In genomic region chr9:12960337-12960736, GRCm38 (mm10) we compare ENCODE assay signal across 22 mouse cellular contexts.
DNase-seq lines count a peak whose midpoint lies in the region; ATAC-seq lines count a peak whose summit lies in the region.
"Had no signal": no experiment of that assay in that cellular context is flagged by ENCODE, and none has a peak within 500 bp of the region (broad histone marks: within the 10 kb centered on the region; RNA-seq: fewer than 3 reads in every experiment).

No protein-coding gene starts in this region.

- no peak for DNase-seq in forebrain, embryonic 10.5 days (ENCODE audit: extremely low spot score, low spot score)
- peak; percentile 2 for DNase-seq in layer of hippocampus, adult 9-11 months
- no peak for DNase-seq in layer of hippocampus, postnatal 25 days (ENCODE audit: extremely low spot score in 1 of 2, low spot score in 1 of 2)
- DNase-seq in brain, adult 2 months (ENCODE audit: low read depth, low spot score) = peak; percentile 46
- DNase-seq in embryonic facial prominence, embryonic 14.5 days (ENCODE audit: low spot score) = peak; percentile 13
- DNase-seq in kidney, adult 18-20 months = no peak
- DNase-seq: adrenal gland, postnatal 14 days; cerebellum, adult 8-10 months; cerebellum, postnatal 14 days; embryo, embryonic 11 days; gastrocnemius, adult 2 months; gastrocnemius, postnatal 25 days had no signal

- H3K27me3 ChIP-seq in forebrain, embryonic 16.5 days (replicated peaks; ENCODE audit: control insufficient read depth, insufficient read depth, low read length) = no peaks in the 10 kb centered on the region
- H3K27me3 ChIP-seq in forebrain, embryonic 10.5 days (ENCODE audit: poor library complexity, severe bottlenecking) = no peaks in the 10 kb centered on the region
- no peaks in the 10 kb centered on the region for H3K27me3 ChIP-seq in embryonic facial prominence, embryonic 14.5 days (replicated peaks; ENCODE audit: control insufficient read depth, insufficient read depth, low read length)
- H3K27me3 ChIP-seq: CH12.LX; embryonic facial prominence, embryonic 12.5 days; heart, embryonic 12.5 days; intestine, embryonic 15.5 days had no signal

- no peaks in the 10 kb centered on the region; the same call in 1 of the 2 replicates for H3K4me1 ChIP-seq in forebrain, embryonic 16.5 days (replicated peaks; ENCODE audit: control insufficient read depth, insufficient read depth, low read length)
- no peaks in the 10 kb centered on the region for H3K4me1 ChIP-seq in forebrain, embryonic 10.5 days
- H3K4me1 ChIP-seq in embryonic facial prominence, embryonic 14.5 days (ENCODE audit: control insufficient read depth, insufficient read depth, low read length) = no peaks in the 10 kb centered on the region
- H3K4me1 ChIP-seq: embryonic facial prominence, embryonic 12.5 days; heart, embryonic 12.5 days; hindbrain, embryonic 10.5 days; intestine, embryonic 15.5 days had no signal

- no peak overlapping the region for H3K4me2 ChIP-seq in forebrain, embryonic 16.5 days (ENCODE audit: low read length)
- H3K4me2 ChIP-seq in embryonic facial prominence, embryonic 14.5 days (ENCODE audit: low read depth, low read length) = no peak overlapping the region
- H3K4me2 ChIP-seq: embryonic facial prominence, embryonic 12.5 days; heart, embryonic 12.5 days; hindbrain, embryonic 14.5 days; intestine, embryonic 15.5 days had no signal

- peak; percentile 40; the same call in 1 of the 2 replicates for ATAC-seq in forebrain, embryonic 16.5 days
- ATAC-seq in embryonic facial prominence, embryonic 14.5 days (ENCODE audit: low read depth) = no peak
- ATAC-seq: activated CD4-positive, CD25-positive, alpha-beta regulatory T cell, adult 4 months; intestine, embryonic 15.5 days; Patski had no signal

- 66% methylated on average over 2 of the region's 2 CpGs for WGBS in forebrain, embryonic 16.5 days
- WGBS in forebrain, embryonic 10.5 days = 77% methylated on average over 2 of the region's 2 CpGs
- 41% methylated on average over 2 of the region's 2 CpGs for WGBS in embryonic facial prominence, embryonic 14.5 days

- no peak overlapping the region for H3K9ac ChIP-seq in forebrain, embryonic 16.5 days (replicated peaks; ENCODE audit: low read depth, low read length)
- H3K9ac ChIP-seq in embryonic facial prominence, embryonic 14.5 days (ENCODE audit: low read depth, low read length) = no peak overlapping the region
- H3K9ac ChIP-seq: embryonic facial prominence, embryonic 12.5 days; heart, embryonic 12.5 days; hindbrain, embryonic 14.5 days; intestine, embryonic 15.5 days had no signal

- H3K36me3 ChIP-seq in forebrain, embryonic 16.5 days (ENCODE audit: control insufficient read depth, insufficient read depth) = no peaks in the 10 kb centered on the region
- no peaks in the 10 kb centered on the region for H3K36me3 ChIP-seq in forebrain, embryonic 10.5 days (replicated peaks)
- H3K36me3 ChIP-seq in embryonic facial prominence, embryonic 14.5 days (ENCODE audit: control insufficient read depth, insufficient read depth, low read length) = no peaks in the 10 kb centered on the region
- H3K36me3 ChIP-seq: embryonic facial prominence, embryonic 12.5 days; heart, embryonic 12.5 days; hindbrain, embryonic 10.5 days; intestine, embryonic 15.5 days had no signal

- H3K9me3 ChIP-seq in forebrain, embryonic 16.5 days (ENCODE audit: control insufficient read depth, low read length) = no peaks in the 10 kb centered on the region
- no peaks in the 10 kb centered on the region for H3K9me3 ChIP-seq in forebrain, embryonic 10.5 days
- H3K9me3 ChIP-seq in embryonic facial prominence, embryonic 14.5 days (ENCODE audit: control insufficient read depth, low read length) = no peaks in the 10 kb centered on the region
- H3K9me3 ChIP-seq: embryonic facial prominence, embryonic 12.5 days; heart, embryonic 12.5 days; hindbrain, embryonic 10.5 days; intestine, embryonic 15.5 days had no signal

- no peak overlapping the region for H3K4me3 ChIP-seq in forebrain, embryonic 16.5 days (replicated peaks; ENCODE audit: low read length)
- H3K4me3 ChIP-seq in forebrain, embryonic 10.5 days = no peak overlapping the region
- H3K4me3 ChIP-seq in embryonic facial prominence, embryonic 14.5 days (ENCODE audit: low read depth, low read length) = no peak overlapping the region
- H3K4me3 ChIP-seq: embryonic facial prominence, embryonic 12.5 days; erythroblast, embryonic 14.5 days; gastrocnemius, adult 2 months; heart, embryonic 12.5 days; hindbrain, embryonic 10.5 days; intestine, embryonic 15.5 days had no signal

- H3K27ac ChIP-seq in forebrain, embryonic 16.5 days (ENCODE audit: low read length) = no peak overlapping the region
- H3K27ac ChIP-seq in forebrain, embryonic 10.5 days = no peak overlapping the region
- no peak overlapping the region for H3K27ac ChIP-seq in embryonic facial prominence, embryonic 14.5 days (replicated peaks; ENCODE audit: low read depth, low read length)
- H3K27ac ChIP-seq: embryonic facial prominence, embryonic 12.5 days; gastrocnemius, adult 2 months; hindbrain, embryonic 10.5 days; hindbrain, embryonic 14.5 days; intestine, embryonic 15.5 days had no signal

Comparison
In these comparisons a context has a peak if more than half of its experiments do, and no peak if none do; other contexts are left out.
1. DNase-seq: peak in layer of hippocampus, adult 9-11 months (single experiment), brain, adult 2 months (single experiment) and embryonic facial prominence, embryonic 14.5 days (single experiment); none in forebrain, embryonic 10.5 days (single experiment), layer of hippocampus, postnatal 25 days (0 of 2) and kidney, adult 18-20 months (single experiment).